Mouse (Mus musculus): ENCODE data around the gene Xpc.

The Xpc gene

GRCm38 (mm10) chr6:91515545-91516449 lies at the start of gene Xpc, which contains the start of gene Lsm3:
Gene Xpc (minus strand): TSS chr6:91515888.
Gene Lsm3 (plus strand): TSS chr6:91515928.
- DNase-seq (ENCODE audit: low spot score), result peak; percentile 97

DNA sequence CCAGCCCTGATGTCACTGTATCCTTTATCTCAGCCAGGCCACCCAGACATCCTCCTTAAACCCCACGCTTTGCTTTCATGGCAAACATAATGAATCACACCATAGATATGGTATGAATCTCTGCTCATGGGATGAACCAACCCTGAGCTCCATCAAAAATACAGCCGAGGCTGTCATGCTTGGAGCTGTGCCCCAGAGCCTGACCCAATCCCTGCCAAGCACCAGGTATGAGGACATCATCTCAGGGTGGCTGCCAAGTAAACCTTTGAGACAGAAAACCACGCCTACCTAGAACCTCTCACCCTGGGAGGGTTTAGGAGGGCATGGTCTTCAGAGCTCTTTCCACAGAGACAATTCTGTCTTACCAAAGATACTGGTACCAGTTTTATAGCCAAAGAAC lies 47.3 kb upstream of the Xpc start:
- DNase-seq (ENCODE audit: low spot score), result no peak

DNA sequence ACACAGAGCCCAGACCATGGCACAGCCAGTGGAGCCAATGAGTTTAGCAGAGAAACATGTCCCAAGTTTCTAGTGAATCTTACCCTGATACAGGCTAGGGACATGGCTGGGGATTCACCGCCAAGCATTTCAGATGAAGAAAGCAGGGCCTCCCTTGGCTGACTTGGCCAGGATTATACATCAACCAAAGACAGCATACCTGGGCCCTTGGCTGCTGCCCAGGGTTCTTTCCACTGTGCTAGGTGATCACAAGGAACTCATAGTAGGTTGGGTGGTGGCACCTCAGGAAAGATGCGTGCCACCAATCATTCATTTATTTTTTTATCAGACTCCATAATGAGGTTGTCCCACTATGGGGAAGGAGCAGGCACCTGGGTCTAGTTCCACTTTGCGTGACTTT lies 44.5 kb upstream of the Xpc start:
- no peak for DNase-seq (ENCODE audit: low spot score)

- no peak for DNase-seq (ENCODE audit: low spot score)
These were observed 43.7 kb upstream of the Xpc start for GRCm38 (mm10) chr6:91559371-91559770.

GRCm38 (mm10) chr6:91558565-91558964 lies 42.9 kb upstream of the Xpc start:
- no peak for DNase-seq (ENCODE audit: low spot score)

DNA sequence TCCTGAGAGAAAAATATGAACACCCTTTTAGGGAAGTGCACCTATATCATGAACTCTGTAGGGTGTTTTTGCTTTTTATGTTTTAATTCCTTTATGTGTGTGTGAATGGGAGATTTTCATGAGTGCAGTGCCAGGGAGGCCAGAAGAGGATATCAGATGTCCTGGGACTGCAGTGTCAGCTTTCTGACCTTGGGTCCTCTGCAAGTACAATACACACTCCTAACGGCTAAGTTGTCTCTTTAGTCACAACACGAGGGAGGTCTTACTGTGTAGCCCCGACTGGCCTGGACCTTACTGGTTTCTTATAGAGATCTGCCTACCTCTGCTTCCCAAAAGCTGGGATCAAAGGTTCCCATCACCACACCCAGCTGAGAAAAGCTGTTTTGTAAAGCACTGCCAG lies 37.0 kb upstream of the Xpc start:
- no peak for DNase-seq (ENCODE audit: low spot score)

GRCm38 (mm10) chr6:91551671-91552070 lies 36.0 kb upstream of the Xpc start:
- no peak for DNase-seq (ENCODE audit: low spot score)

- DNase-seq (ENCODE audit: low spot score), result no peak
These were observed 33.9 kb upstream of the Xpc start for GRCm38 (mm10) chr6:91549621-91550020.

- DNase-seq (ENCODE audit: low spot score), result no peak
These were observed 31.6 kb upstream of the Xpc start for GRCm38 (mm10) chr6:91547313-91547712.

GRCm38 (mm10) chr6:91546241-91546884 lies 30.7 kb upstream of the Xpc start:
- no peak for DNase-seq (ENCODE audit: low spot score)

DNA sequence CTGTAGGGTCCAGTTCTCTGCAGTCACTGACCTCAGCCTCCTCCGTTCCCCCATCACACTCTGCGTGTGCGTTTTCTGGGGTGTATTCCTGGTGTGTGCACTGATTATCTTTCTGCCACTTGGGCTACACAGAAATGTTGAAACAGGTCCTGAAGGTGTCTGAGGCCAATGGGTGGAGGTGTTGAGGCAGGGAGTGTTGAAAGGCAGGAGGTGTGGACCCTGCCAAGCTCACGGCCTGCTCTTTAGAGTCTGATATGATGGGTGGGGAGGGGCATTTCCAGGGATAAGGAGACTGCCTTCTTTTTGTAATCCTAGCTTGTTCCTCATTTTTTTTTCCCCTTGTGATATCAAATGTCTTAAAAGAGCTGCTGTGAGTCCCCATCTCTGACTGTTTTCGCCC lies 27.4 kb upstream of the Xpc start:
- DNase-seq (ENCODE audit: low spot score), result no peak

DNA sequence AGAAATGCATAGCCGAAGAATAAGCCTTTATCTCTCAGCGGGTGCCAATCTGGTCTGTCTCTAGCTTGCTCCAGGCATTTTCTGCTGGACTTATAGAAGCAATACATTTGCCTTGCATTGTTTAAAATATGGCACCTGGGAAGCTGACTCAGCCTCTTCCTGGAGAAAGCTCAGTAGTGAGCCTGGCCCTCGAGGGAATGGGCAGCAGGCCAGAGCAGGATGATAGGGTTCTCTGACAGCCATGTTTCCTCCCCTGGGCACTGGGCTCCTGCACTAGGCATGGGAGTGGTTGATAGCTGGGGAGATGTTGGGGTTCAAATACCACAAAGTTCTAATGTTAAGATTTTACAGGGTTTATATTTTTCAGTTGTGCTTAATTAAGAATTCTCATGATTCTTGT lies 25.6 kb upstream of the Xpc start:
- DNase-seq (ENCODE audit: low spot score), result no peak

DNA sequence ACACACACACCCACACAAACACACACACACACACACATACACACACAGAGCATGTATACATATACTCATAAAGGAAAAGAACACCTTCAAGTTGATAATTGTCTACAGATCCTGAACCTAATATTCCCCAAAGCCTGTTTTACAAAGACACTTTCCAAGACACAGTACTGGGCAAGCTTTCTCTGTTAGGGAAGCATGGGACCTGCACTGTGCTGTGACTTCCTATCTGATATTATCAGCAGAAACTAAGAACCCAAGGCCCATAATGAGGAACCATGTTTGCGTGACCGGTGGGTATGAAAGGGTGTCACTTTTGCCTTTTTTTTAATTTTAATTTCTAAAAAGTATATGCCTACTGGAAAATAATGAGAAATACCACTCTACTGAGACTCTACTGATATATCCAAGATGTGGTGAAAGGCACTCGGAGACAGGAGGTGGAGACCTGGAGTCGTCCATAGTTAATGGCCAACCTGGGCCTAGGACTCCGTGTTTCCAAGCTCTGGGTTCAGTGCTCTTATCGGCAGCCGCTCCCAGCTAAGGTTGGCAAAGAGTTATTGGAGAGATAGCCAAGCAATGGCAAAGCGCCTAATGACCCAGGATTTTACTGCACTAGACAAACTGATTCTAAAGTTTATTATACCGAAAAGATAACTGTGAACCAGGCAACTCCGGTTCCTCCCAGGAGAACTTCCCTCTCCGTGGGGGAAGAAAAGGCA lies 20.5 kb upstream of the Xpc start:
- no peak for DNase-seq (ENCODE audit: low spot score)

- no peak for DNase-seq (ENCODE audit: low spot score)
These were observed 19.5 kb upstream of the Xpc start for GRCm38 (mm10) chr6:91535231-91535630.

GRCm38 (mm10) chr6:91534268-91534667 lies 18.6 kb upstream of the Xpc start:
- no peak for DNase-seq (ENCODE audit: low spot score)

GRCm38 (mm10) chr6:91533771-91534170 lies 18.1 kb upstream of the Xpc start:
- DNase-seq (ENCODE audit: low spot score), result peak; percentile 49

GRCm38 (mm10) chr6:91533359-91533758 lies 17.7 kb upstream of the Xpc start:
- DNase-seq (ENCODE audit: low spot score), result peak; percentile 56

DNA sequence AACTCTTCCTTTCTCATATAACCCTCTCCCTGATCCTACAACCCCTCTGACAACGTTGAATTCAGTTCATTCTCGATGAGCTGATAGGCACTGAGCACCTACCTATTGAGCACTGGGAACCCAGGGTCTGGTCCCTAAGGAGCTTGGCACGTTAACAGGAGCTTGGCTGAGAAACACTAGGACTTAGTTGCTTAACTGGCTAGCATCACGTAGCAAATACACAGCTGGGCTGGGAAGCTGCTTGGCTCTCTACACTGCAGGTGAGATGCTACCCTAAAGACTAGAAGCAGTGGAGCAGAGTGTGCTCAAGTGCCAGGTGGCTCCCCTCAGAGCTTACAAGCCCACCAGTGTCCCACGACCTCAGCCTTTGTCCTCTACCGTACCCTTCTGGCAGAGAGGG lies 17.0 kb upstream of the Xpc start:
- no peak for DNase-seq (ENCODE audit: low spot score)

GRCm38 (mm10) chr6:91531276-91531675 lies 15.6 kb upstream of the Xpc start:
- DNase-seq (ENCODE audit: low spot score), result no peak

GRCm38 (mm10) chr6:91530673-91531072 lies 15.0 kb upstream of the Xpc start:
- no peak for DNase-seq (ENCODE audit: low spot score)

DNA sequence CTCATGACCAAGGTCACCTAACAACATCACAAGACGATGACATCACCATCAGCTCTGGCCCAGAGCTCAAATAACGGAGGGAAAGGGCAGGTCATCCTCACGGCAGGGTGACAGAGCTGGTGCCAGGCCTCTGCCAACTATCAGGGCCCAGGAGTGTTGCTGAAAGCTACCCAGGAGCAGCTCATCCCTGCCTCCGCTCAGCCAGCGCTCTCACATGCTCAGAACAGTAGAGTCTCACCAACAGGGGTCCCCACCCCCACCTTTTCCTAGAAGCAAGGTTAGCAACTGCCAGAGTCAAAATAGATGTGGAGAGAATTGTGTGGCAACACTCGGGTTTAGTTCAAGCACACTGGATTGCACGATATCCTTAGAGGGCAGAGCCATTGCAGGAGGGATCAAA lies 12.6 kb upstream of the Xpc start:
- no peak for DNase-seq (ENCODE audit: low spot score)

DNA sequence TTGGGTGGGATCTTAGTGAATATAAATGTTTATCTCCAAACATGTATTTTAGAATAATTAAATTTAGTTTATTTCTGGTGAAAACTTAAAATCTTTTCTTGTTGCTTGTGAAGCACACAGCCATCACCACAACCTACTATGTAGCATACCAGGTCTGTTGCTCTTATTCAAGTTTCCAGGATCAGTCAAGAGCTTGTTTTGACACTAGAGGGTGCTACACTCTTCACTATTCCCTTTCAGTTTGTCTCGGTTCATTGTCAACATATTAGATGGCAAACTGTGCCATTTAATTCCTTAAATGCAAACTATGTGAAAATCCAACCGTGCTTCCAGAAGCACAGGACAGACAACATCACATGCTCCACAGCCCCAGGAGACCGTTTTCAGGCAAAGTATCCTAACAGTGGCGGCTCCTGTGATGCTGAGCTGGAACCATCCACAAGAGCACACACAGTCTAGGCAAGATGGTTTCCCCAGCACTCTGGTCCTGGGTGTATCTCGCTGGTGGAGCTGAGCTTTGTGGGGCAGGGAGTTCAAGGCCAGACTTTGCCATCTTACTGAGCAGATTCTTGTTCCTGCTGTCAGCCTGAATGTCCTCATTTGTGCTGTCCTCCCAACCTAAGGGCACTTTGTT lies 11.7 kb upstream of the Xpc start:
- no peak for DNase-seq (ENCODE audit: low spot score)

Measured in testis, postnatal 14 days (tissue).